Mouse (Mus musculus): ENCODE results near the gene Ripply1. TPM values are rescaled to one million over a fixed set of nuclear protein-coding genes. Genes with fewer than 3 reads are reported as not detected.

The Ripply1 gene
- polyA plus RNA-seq, 1 experiment, result not detected

- no peak for TF ChIP-seq FLI1 (IDR thresholded peaks at IDR 0.05; ENCODE audit: low read length)
- no peak for TF ChIP-seq GATA1 (IDR thresholded peaks at IDR 0.05; ENCODE audit: borderline replicate concordance, low read length)
- Histone ChIP-seq H3K36me3 (replicated peaks; ENCODE audit: low read length) (no peaks in the 10 kb centered on the region), H3K9me3 (no peaks in the 10 kb centered on the region), H3K27me3 (replicated peaks) (peaks cover 22% of the 10 kb centered on the region), H3K4me1 (peaks cover 4% of the 10 kb centered on the region; the same call in 1 of the 2 replicates), H3K4me3 (replicated peaks) (no peak overlapping the region)
These were observed 25.9 kb upstream of the Ripply1 start for GRCm38 (mm10) chrX:139808085-139808484.

- Histone ChIP-seq H3K36me3 (replicated peaks; ENCODE audit: low read length) (no peaks in the 10 kb centered on the region), H3K4me1 (no peaks in the 10 kb centered on the region), H3K4me3 (replicated peaks) (no peak overlapping the region), H3K9me3 (no peaks in the 10 kb centered on the region), H3K27me3 (replicated peaks) (peaks cover 22% of the 10 kb centered on the region)
- no peak for TF ChIP-seq GATA1 (IDR thresholded peaks at IDR 0.05; ENCODE audit: borderline replicate concordance, low read length)
- no peak for TF ChIP-seq FLI1 (IDR thresholded peaks at IDR 0.05; ENCODE audit: low read length)
These were observed 25.2 kb upstream of the Ripply1 start for GRCm38 (mm10) chrX:139807391-139807790.

GRCm38 (mm10) chrX:139805918-139806317 lies 23.8 kb upstream of the Ripply1 start:
- no peaks in the 10 kb centered on the region for H3K4me1 ChIP-seq
- no peak overlapping the region for H3K4me3 ChIP-seq (replicated peaks)
- no peaks in the 10 kb centered on the region for H3K36me3 ChIP-seq (replicated peaks; ENCODE audit: low read length)
- peaks cover 26% of the 10 kb centered on the region for H3K27me3 ChIP-seq (replicated peaks)
- TF ChIP-seq GATA1 (IDR thresholded peaks at IDR 0.05; ENCODE audit: borderline replicate concordance, low read length) (no peak), FLI1 (IDR thresholded peaks at IDR 0.05; ENCODE audit: low read length) (no peak)
- H3K9me3 ChIP-seq, result 0 out of 2 replicates have a peak, but pooled peaks cover 3% of the 10 kb centered on the region

- TF ChIP-seq GATA1 (IDR thresholded peaks at IDR 0.05; ENCODE audit: borderline replicate concordance, low read length), result no peak
- TF ChIP-seq FLI1 (IDR thresholded peaks at IDR 0.05; ENCODE audit: low read length), result no peak
- no peaks in the 10 kb centered on the region for H3K4me1 ChIP-seq
These were observed 20.9 kb upstream of the Ripply1 start for GRCm38 (mm10) chrX:139803028-139803427.

GRCm38 (mm10) chrX:139800406-139800878 lies 18.3 kb upstream of the Ripply1 start, which contains the start of gene Cldn2:
Gene Cldn2 (plus strand): TSS chrX:139800828.
- TF ChIP-seq GATA1 (IDR thresholded peaks at IDR 0.05; ENCODE audit: borderline replicate concordance, low read length) (no peak), FLI1 (IDR thresholded peaks at IDR 0.05; ENCODE audit: low read length) (no peak)
- no peak within 1 kb of the TSS for H3K4me3 ChIP-seq (replicated peaks)
- 0 out of 2 replicates have a peak, but pooled peaks cover 5% of the 10 kb centered on the region for H3K9me3 ChIP-seq
- no peaks in the 10 kb centered on the region for H3K4me1 ChIP-seq
- H3K27me3 ChIP-seq (replicated peaks), result peaks cover 22% of the 10 kb centered on the region
- H3K36me3 ChIP-seq (replicated peaks; ENCODE audit: low read length), result no peaks in the 10 kb centered on the region

More at GRCm38 (mm10) chrX:139803028-139803427, 20.9 kb upstream of the Ripply1 start:
- H3K4me3 ChIP-seq (replicated peaks), result no peak overlapping the region
- H3K9me3 ChIP-seq, result 0 out of 2 replicates have a peak, but pooled peaks cover 5% of the 10 kb centered on the region
- no peaks in the 10 kb centered on the region for H3K36me3 ChIP-seq (replicated peaks; ENCODE audit: low read length)
- H3K27me3 ChIP-seq (replicated peaks), result peaks cover 20% of the 10 kb centered on the region

- no peak overlapping the region for H3K4me3 ChIP-seq (replicated peaks)
- TF ChIP-seq FLI1 (IDR thresholded peaks at IDR 0.05; ENCODE audit: low read length), result no peak
- TF ChIP-seq GATA1 (IDR thresholded peaks at IDR 0.05; ENCODE audit: borderline replicate concordance, low read length), result no peak
- 0 out of 2 replicates have a peak, but pooled peaks cover 5% of the 10 kb centered on the region for H3K9me3 ChIP-seq
- no peaks in the 10 kb centered on the region for H3K4me1 ChIP-seq
- H3K36me3 ChIP-seq (replicated peaks; ENCODE audit: low read length), result no peaks in the 10 kb centered on the region
- H3K27me3 ChIP-seq (replicated peaks), result peaks cover 23% of the 10 kb centered on the region
These were observed 17.8 kb upstream of the Ripply1 start for GRCm38 (mm10) chrX:139799953-139800352.

GRCm38 (mm10) chrX:139797875-139798274 lies 15.7 kb upstream of the Ripply1 start:
- Histone ChIP-seq H3K36me3 (replicated peaks; ENCODE audit: low read length) (no peaks in the 10 kb centered on the region), H3K4me3 (replicated peaks) (no peak overlapping the region)
- TF ChIP-seq GATA1 (IDR thresholded peaks at IDR 0.05; ENCODE audit: borderline replicate concordance, low read length) (no peak), FLI1 (IDR thresholded peaks at IDR 0.05; ENCODE audit: low read length) (no peak)

GRCm38 (mm10) chrX:139796037-139796436 lies 13.9 kb upstream of the Ripply1 start:
- Histone ChIP-seq H3K9me3 (0 out of 2 replicates have a peak, but pooled peaks cover 4% of the 10 kb centered on the region), H3K27me3 (replicated peaks) (peaks cover 19% of the 10 kb centered on the region), H3K4me1 (no peaks in the 10 kb centered on the region), H3K36me3 (replicated peaks; ENCODE audit: low read length) (no peaks in the 10 kb centered on the region), H3K4me3 (replicated peaks) (no peak overlapping the region)
- no peak for TF ChIP-seq FLI1 (IDR thresholded peaks at IDR 0.05; ENCODE audit: low read length)
- TF ChIP-seq GATA1 (IDR thresholded peaks at IDR 0.05; ENCODE audit: borderline replicate concordance, low read length), result no peak

More at GRCm38 (mm10) chrX:139797875-139798274, 15.7 kb upstream of the Ripply1 start:
- Histone ChIP-seq H3K4me1 (no peaks in the 10 kb centered on the region), H3K27me3 (replicated peaks) (peaks cover 18% of the 10 kb centered on the region), H3K9me3 (0 out of 2 replicates have a peak, but pooled peaks cover 5% of the 10 kb centered on the region)

- H3K9me3 ChIP-seq, result no peaks in the 10 kb centered on the region
- H3K4me3 ChIP-seq (replicated peaks), result no peak overlapping the region
- TF ChIP-seq FLI1 (IDR thresholded peaks at IDR 0.05; ENCODE audit: low read length) (no peak), GATA1 (IDR thresholded peaks at IDR 0.05; ENCODE audit: borderline replicate concordance, low read length) (no peak)
- H3K27me3 ChIP-seq (replicated peaks), result peaks cover 21% of the 10 kb centered on the region
- no peaks in the 10 kb centered on the region for H3K4me1 ChIP-seq
- H3K36me3 ChIP-seq (replicated peaks; ENCODE audit: low read length), result no peaks in the 10 kb centered on the region
These were observed 12.1 kb upstream of the Ripply1 start for GRCm38 (mm10) chrX:139794072-139794845.

- H3K4me3 ChIP-seq (replicated peaks), result no peak overlapping the region
- no peaks in the 10 kb centered on the region for H3K4me1 ChIP-seq
- no peaks in the 10 kb centered on the region for H3K36me3 ChIP-seq (replicated peaks; ENCODE audit: low read length)
- TF ChIP-seq GATA1 (IDR thresholded peaks at IDR 0.05; ENCODE audit: borderline replicate concordance, low read length) (no peak), FLI1 (IDR thresholded peaks at IDR 0.05; ENCODE audit: low read length) (no peak)
- H3K9me3 ChIP-seq, result no peaks in the 10 kb centered on the region
- peaks cover 18% of the 10 kb centered on the region for H3K27me3 ChIP-seq (replicated peaks)
These were observed 3.6 kb upstream of the Ripply1 start for GRCm38 (mm10) chrX:139785764-139786163.
